Mouse (Mus musculus) embryo, embryonic 11 days (tissue): ENCODE measurements around the gene Pard3b.

Experiments used
- DNase-seq: peaks from one replicate; pipeline ENCODE4 v3.0.0-alpha.2; 2015

Pard3b gene

GRCm38 (mm10) chr1:62094885-62095284, 456.3 kb downstream of the Pard3b start:
- no peak for DNase-seq

- no peak for DNase-seq
Observed at GRCm38 (mm10) chr1:62122426-62122825, 483.8 kb downstream of the Pard3b start.

GRCm38 (mm10) chr1:62129186-62129585, 490.6 kb downstream of the Pard3b start:
- DNase-seq: no peak

- DNase-seq: no peak
Observed at GRCm38 (mm10) chr1:62148134-62148533, 509.5 kb downstream of the Pard3b start.

GRCm38 (mm10) chr1:62148786-62149185, 510.2 kb downstream of the Pard3b start:
- DNase-seq: no peak

- DNase-seq: peak; percentile 60
Observed at GRCm38 (mm10) chr1:62155970-62156369, 517.3 kb downstream of the Pard3b start.

GRCm38 (mm10) chr1:62159592-62159991, 521.0 kb downstream of the Pard3b start:
- DNase-seq: no peak

- DNase-seq: no peak
Observed at GRCm38 (mm10) chr1:62175013-62175640, 536.5 kb downstream of the Pard3b start.

- peak; percentile 60 for DNase-seq
Observed at GRCm38 (mm10) chr1:62181638-62182037, 543.0 kb downstream of the Pard3b start.

GRCm38 (mm10) chr1:62182634-62183033, 544.0 kb downstream of the Pard3b start:
- no peak for DNase-seq

GRCm38 (mm10) chr1:62190786-62191185, 552.2 kb downstream of the Pard3b start:
- DNase-seq: peak; percentile 40

GRCm38 (mm10) chr1:62197515-62197914, 558.9 kb downstream of the Pard3b start:
- peak; percentile 25 for DNase-seq

- DNase-seq: no peak
Observed at GRCm38 (mm10) chr1:62200919-62201318, 562.3 kb downstream of the Pard3b start.

GRCm38 (mm10) chr1:62201686-62202257, 563.1 kb downstream of the Pard3b start:
- DNase-seq: no peak

- DNase-seq: no peak
Observed at GRCm38 (mm10) chr1:62213285-62213684, 574.7 kb downstream of the Pard3b start.

- DNase-seq: no peak
Observed at GRCm38 (mm10) chr1:62215842-62216241, 577.2 kb downstream of the Pard3b start.

GRCm38 (mm10) chr1:62216568-62216967, 577.9 kb downstream of the Pard3b start:
- no peak for DNase-seq

GRCm38 (mm10) chr1:62229129-62229528, 590.5 kb downstream of the Pard3b start:
- no peak for DNase-seq

- peak; percentile 11 for DNase-seq
Observed at GRCm38 (mm10) chr1:62234039-62234438, 595.4 kb downstream of the Pard3b start.

- no peak for DNase-seq
Observed at GRCm38 (mm10) chr1:62235121-62235520, 596.5 kb downstream of the Pard3b start.

- DNase-seq: peak; percentile 52
Observed at GRCm38 (mm10) chr1:62244191-62244984, 605.8 kb downstream of the Pard3b start.

- DNase-seq: no peak
Observed at GRCm38 (mm10) chr1:62252432-62252831, 613.8 kb downstream of the Pard3b start.

GRCm38 (mm10) chr1:62254316-62254715, 615.7 kb downstream of the Pard3b start:
- DNase-seq: no peak

- DNase-seq: no peak
Observed at GRCm38 (mm10) chr1:62254888-62255287, 616.3 kb downstream of the Pard3b start.
